Mouse (Mus musculus) hindbrain, embryonic 12.5 days (tissue): Measurements from ENCODE around the gene Mcfd2. TPM values are rescaled to one million over a fixed set of nuclear protein-coding genes. Genes with fewer than 3 reads are reported as not detected.

ENCODE experiments used
- ATAC-seq: fragments of 200-750 bp; cut with Nextera tagmentation; 2 replicates; pipeline ENCODE4 v1.8.0; 2017; ENCODE audit warnings: moderate TSS enrichment; ENCODE audit not compliant: low FRiP score
- H3K27ac ChIP-seq: fragments of 300-500 bp; sonication (generic); 2 replicates; pipeline ENCODE4 v1.5.1; 2016; ENCODE audit warnings: mild to moderate bottlenecking
- H3K27me3 ChIP-seq: fragments of 300-500 bp; sonication (generic); 2 replicates; pipeline ENCODE4 v1.6.1; 2016; ENCODE audit warnings: mild to moderate bottlenecking
- H3K36me3 ChIP-seq: fragments of 300-500 bp; sonication (generic); 2 replicates; pipeline ENCODE4 v1.6.1; 2016; ENCODE audit warnings: mild to moderate bottlenecking
- H3K4me1 ChIP-seq: fragments of 300-500 bp; sonication (generic); 2 replicates; pipeline ENCODE4 v1.6.1; 2016
- H3K4me2 ChIP-seq: fragments of 300-500 bp; sonication (generic); replicated peaks from 2 replicates; pipeline ENCODE4 v1.6.1; 2016; ENCODE audit warnings: mild to moderate bottlenecking
- H3K4me3 ChIP-seq: fragments of 300-500 bp; sonication (generic); 2 replicates; pipeline ENCODE4 v1.5.1; 2016; ENCODE audit warnings: mild to moderate bottlenecking
- H3K9ac ChIP-seq: fragments of 300-500 bp; sonication (generic); 2 replicates; pipeline ENCODE4 v1.6.1; 2016; ENCODE audit warnings: mild to moderate bottlenecking, moderate library complexity
- H3K9me3 ChIP-seq: fragments of 300-500 bp; sonication (generic); replicated peaks from 2 replicates; pipeline ENCODE4 v1.6.1; 2016; ENCODE audit warnings: mild to moderate bottlenecking
- WGBS: fragments of 180-500 bp; shearing (Covaris S2); methylation state at CpG from one replicate; pipeline ENCODE4 v1.1.7; 2016; 5-methylcytosine and 5-hydroxymethylcytosine counted together
- polyA plus RNA-seq: library from polyadenylated mRNA; unstranded; fragments of >200 nt; fragmentation: Nextera tagmentation; extraction: Ambion mirVana; gene quantifications from 2 replicates; pipeline ENCODE4 v1.2.1, GENCODE M21; 2016

The Mcfd2 gene
- polyA plus RNA-seq, 1 experiment from 2014 or later = 63.9 TPM

- Histone ChIP-seq H3K9ac (peak overlapping the region; percentile 94), H3K9me3 (0 out of 2 replicates have a peak, but pooled peaks cover 4% of the 10 kb centered on the region), H3K27me3 (0 out of 2 replicates have a peak, but pooled peaks cover 6% of the 10 kb centered on the region), H3K27ac (peak overlapping the region; percentile 52; the same call in 1 of the 2 replicates), H3K4me1 (peaks cover 15% of the 10 kb centered on the region), H3K36me3 (peaks cover 24% of the 10 kb centered on the region), H3K4me3 (peak overlapping the region; percentile 84), H3K4me2 (peak overlapping the region; percentile 82)
- ATAC-seq = peak; percentile 85
- WGBS = 8% methylated on average over 28 of the region's 28 CpGs
Observed at GRCm38 (mm10) chr17:87264927-87265791, 576 bp downstream of the Mcfd2 start.

GRCm38 (mm10) chr17:87264054-87264830 lies 1.5 kb downstream of the Mcfd2 start:
- H3K36me3 ChIP-seq = peaks cover 34% of the 10 kb centered on the region
- peaks cover 15% of the 10 kb centered on the region for H3K4me1 ChIP-seq
- H3K4me3 ChIP-seq = peak overlapping the region; percentile 84
- no peak for ATAC-seq
- H3K27me3 ChIP-seq = 0 out of 2 replicates have a peak, but pooled peaks cover 6% of the 10 kb centered on the region
- H3K4me2 ChIP-seq = peak overlapping the region; percentile 82
- 92% methylated on average over 11 of the region's 11 CpGs for WGBS
- 0 out of 2 replicates have a peak, but pooled peaks cover 4% of the 10 kb centered on the region for H3K9me3 ChIP-seq
- peak overlapping the region; percentile 94; the same call in 1 of the 2 replicates for H3K9ac ChIP-seq
- no peak overlapping the region for H3K27ac ChIP-seq

GRCm38 (mm10) chr17:87263401-87263800 lies 2.3 kb downstream of the Mcfd2 start:
- H3K27ac ChIP-seq = no peak overlapping the region
- H3K36me3 ChIP-seq = peaks cover 39% of the 10 kb centered on the region
- ATAC-seq = no peak
- no peak overlapping the region for H3K9ac ChIP-seq
- H3K9me3 ChIP-seq = 0 out of 2 replicates have a peak, but pooled peaks cover 4% of the 10 kb centered on the region
- H3K27me3 ChIP-seq = 0 out of 2 replicates have a peak, but pooled peaks cover 6% of the 10 kb centered on the region
- H3K4me2 ChIP-seq = no peak overlapping the region
- 92% methylated on average over 6 of the region's 6 CpGs for whole genome bisulfite sequencing
- H3K4me3 ChIP-seq = no peak overlapping the region
- H3K4me1 ChIP-seq = peaks cover 15% of the 10 kb centered on the region

GRCm38 (mm10) chr17:87255672-87256071 lies 10.1 kb downstream of the Mcfd2 start:
- no peak overlapping the region for H3K27ac ChIP-seq
- ATAC-seq = no peak
- H3K9ac ChIP-seq = no peak overlapping the region
- H3K36me3 ChIP-seq = peaks cover 67% of the 10 kb centered on the region
- no peak overlapping the region for H3K4me2 ChIP-seq
- 0 out of 2 replicates have a peak, but pooled peaks cover 4% of the 10 kb centered on the region for H3K9me3 ChIP-seq
- 82% methylated on average over 16 of the region's 16 CpGs for WGBS
- no peak overlapping the region for H3K4me3 ChIP-seq
- no peaks in the 10 kb centered on the region for H3K27me3 ChIP-seq
- H3K4me1 ChIP-seq = no peaks in the 10 kb centered on the region

GRCm38 (mm10) chr17:87254384-87254783 lies 11.4 kb downstream of the Mcfd2 start:
- no peak overlapping the region for H3K9ac ChIP-seq

GRCm38 (mm10) chr17:87246103-87246502 lies 19.6 kb downstream of the Mcfd2 start:
- H3K36me3 ChIP-seq = no peaks in the 10 kb centered on the region
- no peaks in the 10 kb centered on the region for H3K4me1 ChIP-seq
- no peak overlapping the region for H3K4me3 ChIP-seq
- ATAC-seq = no peak
- WGBS = 79% methylated on average over 9 of the region's 9 CpGs
- H3K27me3 ChIP-seq = 0 out of 2 replicates have a peak, but pooled peaks cover 2% of the 10 kb centered on the region
- no peak overlapping the region for H3K9ac ChIP-seq
- peaks cover 6% of the 10 kb centered on the region; the same call in 1 of the 2 replicates for H3K9me3 ChIP-seq
- H3K27ac ChIP-seq = no peak overlapping the region
- no peak overlapping the region for H3K4me2 ChIP-seq

More at GRCm38 (mm10) chr17:87254384-87254783, 11.4 kb downstream of the Mcfd2 start:
- Histone ChIP-seq H3K27me3 (no peaks in the 10 kb centered on the region), H3K9me3 (no peaks in the 10 kb centered on the region), H3K36me3 (peaks cover 54% of the 10 kb centered on the region), H3K4me3 (no peak overlapping the region), H3K27ac (no peak overlapping the region), H3K4me2 (no peak overlapping the region), H3K4me1 (no peaks in the 10 kb centered on the region)
- ATAC-seq = no peak
- WGBS = 87% methylated on average over 8 of the region's 8 CpGs

- no peak for ATAC-seq
- 74% methylated on average over 11 of the region's 11 CpGs for WGBS
Observed at GRCm38 (mm10) chr17:87237826-87238225, 27.9 kb downstream of the Mcfd2 start.

GRCm38 (mm10) chr17:87236725-87237650 lies 28.7 kb downstream of the Mcfd2 start:
- WGBS = 52% methylated on average over 18 of the region's 18 CpGs

More at GRCm38 (mm10) chr17:87237826-87238225, 27.9 kb downstream of the Mcfd2 start:
- H3K9ac ChIP-seq = no peak overlapping the region
- H3K4me2 ChIP-seq = no peak overlapping the region
- peaks cover 6% of the 10 kb centered on the region; the same call in 1 of the 2 replicates for H3K9me3 ChIP-seq
- H3K27ac ChIP-seq = peak overlapping the region; percentile 67; the same call in 1 of the 2 replicates
- no peak overlapping the region for H3K4me3 ChIP-seq
- no peaks in the 10 kb centered on the region; the same call in 1 of the 2 replicates for H3K27me3 ChIP-seq
- H3K4me1 ChIP-seq = peaks cover 16% of the 10 kb centered on the region
- no peaks in the 10 kb centered on the region for H3K36me3 ChIP-seq

GRCm38 (mm10) chr17:87235019-87235418 lies 30.7 kb downstream of the Mcfd2 start:
- ATAC-seq = no peak
- no peak overlapping the region for H3K4me2 ChIP-seq

More at GRCm38 (mm10) chr17:87236725-87237650, 28.7 kb downstream of the Mcfd2 start:
- Histone ChIP-seq H3K4me2 (no peak overlapping the region), H3K4me3 (no peak overlapping the region), H3K9ac (no peak overlapping the region), H3K9me3 (peaks cover 4% of the 10 kb centered on the region; the same call in 1 of the 2 replicates), H3K27ac (peak overlapping the region; percentile 67), H3K4me1 (peaks cover 16% of the 10 kb centered on the region), H3K27me3 (no peaks in the 10 kb centered on the region; the same call in 1 of the 2 replicates), H3K36me3 (no peaks in the 10 kb centered on the region)
- no peak for ATAC-seq

GRCm38 (mm10) chr17:87227878-87228277 lies 37.9 kb downstream of the Mcfd2 start:
- no peak overlapping the region for H3K27ac ChIP-seq
- H3K4me1 ChIP-seq = no peaks in the 10 kb centered on the region; the same call in 1 of the 2 replicates
- no peak overlapping the region for H3K4me3 ChIP-seq
- WGBS = 78% methylated on average over 4 of the region's 4 CpGs
- no peak overlapping the region for H3K9ac ChIP-seq
- no peaks in the 10 kb centered on the region for H3K27me3 ChIP-seq
- ATAC-seq = no peak
- no peaks in the 10 kb centered on the region for H3K9me3 ChIP-seq
- no peaks in the 10 kb centered on the region for H3K36me3 ChIP-seq
- H3K4me2 ChIP-seq = no peak overlapping the region

More at GRCm38 (mm10) chr17:87235019-87235418, 30.7 kb downstream of the Mcfd2 start:
- no peak overlapping the region for H3K9ac ChIP-seq
- H3K36me3 ChIP-seq = no peaks in the 10 kb centered on the region
- no peaks in the 10 kb centered on the region for H3K9me3 ChIP-seq
- peaks cover 16% of the 10 kb centered on the region for H3K4me1 ChIP-seq
- 94% methylated on average over 6 of the region's 6 CpGs for WGBS
- no peak overlapping the region for H3K4me3 ChIP-seq
- H3K27ac ChIP-seq = no peak overlapping the region
- no peaks in the 10 kb centered on the region; the same call in 1 of the 2 replicates for H3K27me3 ChIP-seq

- 53% methylated on average over 10 of the region's 10 CpGs for WGBS
- H3K27ac ChIP-seq = no peak overlapping the region
- no peaks in the 10 kb centered on the region for H3K27me3 ChIP-seq
- H3K9ac ChIP-seq = no peak overlapping the region
- no peaks in the 10 kb centered on the region; the same call in 1 of the 2 replicates for H3K4me1 ChIP-seq
- H3K4me2 ChIP-seq = no peak overlapping the region
- H3K36me3 ChIP-seq = no peaks in the 10 kb centered on the region
- no peak for ATAC-seq
- H3K9me3 ChIP-seq = no peaks in the 10 kb centered on the region
- no peak overlapping the region for H3K4me3 ChIP-seq
Observed at GRCm38 (mm10) chr17:87226079-87226640, 39.6 kb downstream of the Mcfd2 start.
